Mouse (Mus musculus) cerebellum, adult 18-20 months (tissue): Measurements from ENCODE around the gene Pck2.

ENCODE experiments used
- DNase-seq, 2 experiments: peaks; one replicate each; pipeline ENCODE4 v3.0.0; 2021

Pck2 gene

DNA sequence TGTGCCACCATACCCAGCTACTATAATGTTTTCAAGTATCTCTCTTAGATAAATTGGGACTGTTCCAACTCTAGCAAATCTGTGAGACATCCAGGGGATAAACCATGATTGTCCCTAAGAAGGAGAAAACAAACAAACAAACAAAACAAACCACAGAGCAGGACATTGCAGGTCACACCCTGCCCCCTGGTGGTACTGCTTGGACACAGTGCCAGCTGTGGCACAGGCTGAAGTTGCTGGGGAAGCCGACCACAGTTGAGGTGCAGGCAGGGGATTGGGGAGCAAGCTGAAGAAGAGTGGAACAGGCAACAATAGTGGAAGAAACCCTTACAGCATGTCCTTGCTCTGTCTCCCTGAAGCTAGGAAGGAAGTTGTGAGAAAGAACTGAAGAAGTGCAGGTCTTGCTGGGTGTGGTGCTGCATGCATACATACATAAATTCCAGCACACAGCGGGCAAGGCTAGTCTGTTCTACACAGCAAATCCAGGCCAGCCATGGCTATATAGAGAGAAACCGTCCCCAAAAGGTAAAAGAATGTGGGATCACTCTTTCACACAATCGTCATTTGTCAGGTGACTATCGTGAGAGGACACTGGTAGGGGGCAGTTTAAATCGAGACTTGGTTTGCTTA lies 3.8 kb upstream of the Pck2 start:
- peak; percentile 25 to 29 for DNase-seq

- DNase-seq, result peak; percentile 82 to 84
Measured at GRCm38 (mm10) chr14:55540787-55541321, 788 bp downstream of the Pck2 start.

GRCm38 (mm10) chr14:55542268-55542667 lies 2.2 kb downstream of the Pck2 start:
- no peak for DNase-seq

GRCm38 (mm10) chr14:55544334-55544733 lies 4.3 kb downstream of the Pck2 start:
- DNase-seq, result peak; percentile 30 to 51

GRCm38 (mm10) chr14:55550191-55550590 lies 10.1 kb downstream of the Pck2 start:
- peak; percentile 23 to 27 for DNase-seq

- DNase-seq, result no peak
Measured at GRCm38 (mm10) chr14:55551347-55551746, 11.3 kb downstream of the Pck2 start.

GRCm38 (mm10) chr14:55551794-55552193 lies 11.7 kb downstream of the Pck2 start:
- no peak for DNase-seq

- DNase-seq, result no peak
Measured at GRCm38 (mm10) chr14:55554635-55555034, 14.6 kb downstream of the Pck2 start.

DNA sequence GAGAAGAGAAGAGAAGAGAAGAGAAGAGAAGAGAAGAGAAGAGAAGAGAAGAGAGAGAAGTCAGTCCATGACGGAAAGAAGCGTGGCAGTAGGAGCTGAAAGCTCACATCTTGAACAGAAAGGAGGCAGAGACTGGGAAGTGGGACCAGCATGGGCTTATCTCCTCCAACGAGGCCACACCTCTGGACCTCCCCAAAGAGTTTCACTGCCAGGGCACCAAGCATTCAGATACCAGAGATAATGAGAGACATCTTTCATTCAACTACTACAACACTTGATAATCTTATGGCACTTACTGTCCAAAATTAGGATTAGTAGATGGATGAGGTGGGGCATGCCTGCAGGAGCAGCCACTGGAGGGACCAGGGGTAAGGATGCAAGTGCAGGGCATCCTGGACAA lies 15.7 kb downstream of the Pck2 start:
- no peak for DNase-seq

- peak; percentile 78 to 82 for DNase-seq
Measured at GRCm38 (mm10) chr14:55557003-55557402, 16.9 kb downstream of the Pck2 start.

DNA sequence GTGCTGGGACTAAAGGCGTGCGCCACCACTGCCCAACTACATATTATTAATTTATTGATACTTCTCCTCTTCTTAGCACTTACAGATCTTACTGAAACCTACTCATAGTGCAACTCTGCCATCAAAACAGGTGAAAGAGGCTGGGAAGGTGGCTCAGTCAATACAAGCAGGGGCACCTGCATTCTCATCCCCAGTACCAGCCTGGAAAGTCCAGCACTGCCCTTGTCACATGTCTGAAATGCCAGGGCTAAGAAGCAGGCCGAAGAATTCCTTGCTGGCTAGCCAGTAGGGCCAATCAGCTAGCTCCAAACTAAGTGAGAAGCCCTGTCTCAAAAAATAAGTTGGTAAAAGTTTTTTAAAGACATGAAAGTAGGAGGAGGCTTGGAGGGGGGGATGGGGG lies 17.5 kb downstream of the Pck2 start:
- DNase-seq, result no peak

DNA sequence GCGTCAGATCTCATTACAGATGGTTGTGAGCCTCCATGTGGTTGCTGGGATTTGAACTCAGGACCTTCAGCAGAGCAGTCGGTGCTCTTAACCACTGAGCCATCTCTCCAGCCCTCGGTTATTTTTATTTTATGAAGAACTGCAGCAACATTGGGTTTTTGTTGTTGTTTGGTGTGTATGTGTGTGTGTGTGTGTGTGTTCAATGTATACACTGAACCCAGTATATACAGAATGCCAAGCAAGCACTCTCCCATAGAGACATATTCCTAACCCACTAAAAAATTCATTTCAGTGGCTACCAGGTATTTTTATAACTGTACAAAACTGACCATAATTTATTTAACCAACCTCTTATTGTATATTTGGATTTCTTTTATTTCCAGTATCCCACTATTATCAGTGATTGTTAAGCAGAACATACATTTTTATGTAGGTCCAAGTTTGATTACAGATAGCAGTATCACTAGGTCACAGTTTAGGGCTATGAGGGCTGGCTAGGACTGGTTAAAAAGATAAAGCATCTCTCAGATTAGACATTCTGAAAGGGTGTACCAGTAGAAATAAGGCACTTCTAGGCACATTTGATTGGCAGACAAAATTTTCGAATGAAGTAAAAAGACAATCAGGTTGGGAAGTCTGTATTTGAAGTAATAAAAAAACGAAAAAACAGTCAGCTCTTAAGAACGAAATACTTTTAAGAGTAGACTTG lies 18.8 kb downstream of the Pck2 start:
- DNase-seq, result no peak

- DNase-seq, result peak; percentile 92 to 94
Measured at GRCm38 (mm10) chr14:55559799-55560201, 19.7 kb downstream of the Pck2 start, which contains the start of gene Dcaf11. Gene Dcaf11 (plus strand): TSS chr14:55560006.

DNA sequence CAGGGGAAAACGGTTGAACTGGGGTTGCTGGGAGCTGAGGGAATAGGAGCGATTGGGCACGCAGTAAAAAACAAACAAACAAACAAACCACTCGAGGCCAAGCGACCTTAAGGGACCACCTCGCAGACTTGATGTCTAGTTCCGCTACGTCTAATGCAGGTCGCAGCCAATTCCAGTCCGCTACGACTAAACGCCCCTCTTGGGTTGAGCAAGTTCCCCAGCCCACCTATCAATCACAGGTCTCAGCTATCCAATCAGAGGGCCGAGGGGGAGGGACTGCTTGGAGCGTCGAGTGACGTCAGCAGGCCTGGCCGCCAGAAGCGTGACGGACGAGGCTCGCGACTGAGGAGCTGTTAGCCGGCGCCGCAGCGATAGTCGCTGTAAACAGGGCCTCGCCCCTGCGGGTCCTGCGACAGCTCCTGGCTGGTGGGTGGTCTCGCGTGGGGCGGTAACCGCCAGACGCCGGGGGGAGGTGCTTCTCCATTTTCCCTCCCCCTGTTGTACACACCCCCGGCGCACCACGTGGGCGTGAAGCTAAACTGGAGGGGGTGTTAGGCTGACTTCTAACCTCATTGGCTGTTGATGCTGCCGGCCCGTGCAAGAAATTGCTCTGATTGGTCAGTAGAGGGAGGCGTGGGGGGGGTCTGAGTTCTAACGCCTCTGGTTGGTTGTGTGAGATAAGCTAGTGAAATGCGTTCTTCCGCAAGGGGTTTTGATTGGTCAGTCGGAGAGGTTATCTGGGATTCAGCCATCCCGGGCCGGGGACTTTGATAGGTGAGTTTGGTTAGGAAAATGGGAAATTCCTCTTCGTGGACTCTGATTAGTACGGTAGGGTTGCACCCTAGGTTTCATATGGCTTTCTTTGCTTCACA lies 20.4 kb downstream of the Pck2 start, which contains the start of gene A730061H03Rik:
Gene A730061H03Rik, minus strand, starts transcription at position 205 of the 872 bp plus-strand sequence.
- peak; percentile 96 to 100 for DNase-seq

- DNase-seq, result no peak
Measured at GRCm38 (mm10) chr14:55561860-55562259, 21.8 kb downstream of the Pck2 start.

GRCm38 (mm10) chr14:55563249-55563648 lies 23.2 kb downstream of the Pck2 start:
- no peak for DNase-seq

GRCm38 (mm10) chr14:55565748-55566147 lies 25.7 kb downstream of the Pck2 start:
- DNase-seq, result no peak

GRCm38 (mm10) chr14:55567496-55567895 lies 27.4 kb downstream of the Pck2 start:
- DNase-seq, result no peak

DNA sequence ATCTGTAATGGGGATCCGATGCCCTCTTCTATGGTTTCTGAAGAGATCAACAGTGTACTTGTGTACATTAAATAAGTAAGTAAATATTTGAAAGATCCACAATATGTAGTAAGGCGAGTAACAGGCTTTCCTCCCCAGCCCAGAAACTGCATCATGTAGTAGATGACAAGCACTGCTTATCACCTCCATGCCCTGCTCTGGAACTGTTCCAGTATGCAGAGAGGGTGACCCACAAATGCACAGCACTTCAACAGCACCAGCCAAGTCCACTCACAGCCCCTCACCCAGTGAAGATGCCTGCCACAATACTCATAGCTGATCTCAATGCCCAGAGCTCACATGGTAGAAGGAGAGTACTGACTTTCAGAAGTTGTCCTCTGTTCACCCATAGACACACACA lies 30.5 kb downstream of the Pck2 start:
- DNase-seq, result no peak

DNA sequence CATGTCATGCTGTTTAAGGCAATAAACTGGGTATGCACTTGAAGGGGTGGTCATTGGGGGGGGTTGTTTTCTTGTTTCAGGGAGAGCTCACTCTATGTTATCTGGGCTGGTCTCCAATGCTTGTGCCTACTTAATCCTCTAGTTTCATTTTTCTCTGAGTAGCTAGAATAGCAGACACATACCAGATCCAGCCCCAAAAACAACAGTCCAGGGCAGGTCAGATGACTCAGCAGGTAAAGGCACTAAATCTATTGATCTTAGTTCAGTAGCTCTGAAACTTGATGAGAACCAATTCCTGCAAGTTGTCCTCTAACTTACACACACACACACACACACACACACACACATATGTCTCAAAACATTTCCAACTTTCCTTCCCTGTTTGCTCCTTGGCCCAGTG lies 31.7 kb downstream of the Pck2 start:
- DNase-seq, result no peak

GRCm38 (mm10) chr14:55575302-55575701 lies 35.2 kb downstream of the Pck2 start, which contains the start of gene Fitm1:
Gene Fitm1 (plus strand): TSS chr14:55575617.
- DNase-seq, result no peak

DNA sequence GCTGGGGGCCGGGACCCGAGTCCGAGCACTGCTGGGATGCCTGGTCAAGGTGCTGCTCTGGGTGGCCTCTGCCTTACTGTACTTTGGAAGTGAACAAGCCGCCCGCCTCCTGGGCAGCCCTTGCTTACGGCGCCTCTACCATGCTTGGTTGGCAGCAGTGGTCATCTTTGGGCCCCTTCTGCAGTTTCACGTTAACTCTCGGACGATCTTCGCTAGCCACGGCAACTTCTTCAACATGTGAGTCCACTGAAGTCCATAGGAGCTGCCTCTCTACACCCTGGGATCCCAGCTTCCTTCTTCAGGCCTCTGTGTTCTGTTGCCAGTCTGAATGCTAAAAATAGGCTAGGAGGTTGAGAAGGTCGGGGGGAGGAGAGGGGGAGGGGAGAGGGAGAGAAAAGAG lies 35.6 kb downstream of the Pck2 start:
- DNase-seq, result no peak

DNA sequence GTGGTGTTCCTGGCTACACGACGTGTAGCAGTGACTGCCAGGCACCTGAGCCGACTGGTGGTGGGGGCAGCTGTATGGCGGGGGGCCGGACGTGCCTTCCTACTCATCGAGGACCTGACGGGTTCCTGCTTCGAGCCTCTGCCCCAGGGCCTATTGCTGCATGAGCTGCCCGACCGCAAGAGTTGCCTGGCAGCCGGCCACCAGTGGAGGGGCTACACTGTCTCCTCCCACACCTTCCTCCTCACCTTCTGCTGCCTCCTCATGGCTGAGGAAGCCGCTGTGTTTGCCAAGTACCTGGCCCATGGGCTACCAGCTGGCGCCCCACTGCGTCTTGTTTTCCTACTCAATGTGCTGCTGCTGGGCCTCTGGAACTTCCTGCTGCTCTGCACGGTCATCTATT lies 36.3 kb downstream of the Pck2 start:
- DNase-seq, result no peak
